Mouse (Mus musculus): ENCODE measurements around the gene Olfr433.

Olfr433 gene

GRCm38 (mm10) chr1:174051931-174052536 lies 11.5 kb downstream of the Olfr433 start:
- Histone ChIP-seq H3K36me3 (ENCODE audit: control insufficient read depth, insufficient read depth, low read length, poor library complexity, severe bottlenecking) (no peaks in the 10 kb centered on the region), H3K27me3 (ENCODE audit: control insufficient read depth, insufficient read depth, low read length, poor library complexity, severe bottlenecking) (no peaks in the 10 kb centered on the region)
- no peak for DNase-seq (ENCODE audit: low read depth, low spot score)

- Histone ChIP-seq H3K36me3 (ENCODE audit: control insufficient read depth, insufficient read depth, low read length, poor library complexity, severe bottlenecking) (no peaks in the 10 kb centered on the region), H3K27me3 (ENCODE audit: control insufficient read depth, insufficient read depth, low read length, poor library complexity, severe bottlenecking) (no peaks in the 10 kb centered on the region)
- no peak for DNase-seq (ENCODE audit: low read depth, low spot score)
Measured at GRCm38 (mm10) chr1:174052981-174053380, 12.5 kb downstream of the Olfr433 start.

- Histone ChIP-seq H3K36me3 (ENCODE audit: control insufficient read depth, insufficient read depth, low read length, poor library complexity, severe bottlenecking) (no peaks in the 10 kb centered on the region), H3K27me3 (ENCODE audit: control insufficient read depth, insufficient read depth, low read length, poor library complexity, severe bottlenecking) (no peaks in the 10 kb centered on the region)
- peak; percentile 29 for DNase-seq (ENCODE audit: low read depth, low spot score)
Measured at GRCm38 (mm10) chr1:174055248-174055647, 14.7 kb downstream of the Olfr433 start.

- no peak for DNase-seq (ENCODE audit: low read depth, low spot score)
- no peaks in the 10 kb centered on the region for H3K36me3 ChIP-seq (ENCODE audit: control insufficient read depth, insufficient read depth, low read length, poor library complexity, severe bottlenecking)
- no peaks in the 10 kb centered on the region for H3K27me3 ChIP-seq (ENCODE audit: control insufficient read depth, insufficient read depth, low read length, poor library complexity, severe bottlenecking)
Measured at GRCm38 (mm10) chr1:174066305-174066704, 25.8 kb downstream of the Olfr433 start, which contains the start of gene Olfr430. Gene Olfr430 (plus strand): TSS chr1:174066605.

- no peak for DNase-seq (ENCODE audit: low read depth, low spot score)
- no peaks in the 10 kb centered on the region for H3K36me3 ChIP-seq (ENCODE audit: control insufficient read depth, insufficient read depth, low read length, poor library complexity, severe bottlenecking)
- H3K27me3 ChIP-seq (ENCODE audit: control insufficient read depth, insufficient read depth, low read length, poor library complexity, severe bottlenecking), result no peaks in the 10 kb centered on the region
Measured at GRCm38 (mm10) chr1:174084031-174084430, 43.5 kb downstream of the Olfr433 start, which contains the start of gene Olfr429. Gene Olfr429 (plus strand): TSS chr1:174084331.

Measured in splenic B cell, adult 2 months (primary cell).